Mouse (Mus musculus): ENCODE data around the gene Sel1l. TPM values are rescaled to one million over a fixed set of nuclear protein-coding genes. Genes with fewer than 3 reads are reported as not detected.
"Not testable (repeated sequence)": the region's sequence is repeated elsewhere in the genome, so short reads cannot be mapped to it uniquely, and the experiment has no call there.

The Sel1l gene
- polyA plus RNA-seq, 1 experiment from 2014 or later = 56.9 TPM

DNA sequence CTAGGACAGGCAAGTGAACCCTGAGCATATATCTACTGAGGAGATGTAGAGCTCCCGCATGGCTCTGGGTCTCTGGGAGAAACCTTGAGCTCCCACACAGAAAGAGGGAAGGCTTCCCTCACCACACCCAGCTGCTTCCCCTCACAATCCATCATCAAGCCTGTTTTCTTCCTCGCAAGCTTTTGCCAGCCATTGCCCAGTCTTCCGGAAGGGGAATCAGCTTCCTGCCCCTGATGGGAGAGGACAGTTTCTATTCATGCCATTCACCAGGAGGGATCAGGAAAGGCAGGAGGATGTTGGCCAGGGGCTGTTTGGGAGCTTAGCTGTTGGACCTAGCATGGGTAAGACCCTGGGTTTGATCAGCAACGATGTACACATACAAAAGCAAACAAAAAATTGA is 52.2 kb downstream of the Sel1l start:
- Histone ChIP-seq H3K4me3 (no peak overlapping the region), H3K9me3 (replicated peaks) (no peaks in the 10 kb centered on the region), H3K36me3 (no peaks in the 10 kb centered on the region), H3K4me1 (replicated peaks) (peaks cover 6% of the 10 kb centered on the region), H3K27ac (no peak overlapping the region), H3K27me3 (no peaks in the 10 kb centered on the region), H3K4me2 (no peak overlapping the region), H3K9ac (no peak overlapping the region)
- no peak for ATAC-seq (replicated peaks; ENCODE audit: insufficient number of reproducible peaks, insufficient read depth, low FRiP score, low read depth)
- 74% methylated on average over 4 of the region's 4 CpGs for WGBS

DNA sequence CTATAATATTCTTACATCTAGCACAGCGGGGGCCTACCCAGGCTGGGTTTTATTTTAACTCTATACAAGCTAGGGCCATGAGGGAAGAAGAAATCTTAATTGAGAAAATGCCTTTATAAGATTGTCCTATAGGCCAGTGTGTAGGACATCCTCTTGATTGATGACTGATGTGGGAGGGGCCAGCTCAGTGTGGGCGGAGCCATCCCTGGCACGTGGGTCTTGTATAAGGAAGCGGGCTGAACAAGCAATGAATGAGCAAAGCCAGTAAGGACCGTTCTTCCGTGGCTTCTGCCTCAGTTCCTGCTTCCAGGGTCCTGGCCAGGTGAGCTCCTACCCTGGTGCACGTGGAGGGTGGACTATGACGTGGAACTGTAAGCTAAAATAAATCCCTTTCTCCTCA is 55.7 kb downstream of the Sel1l start:
- Histone ChIP-seq H3K9me3 (replicated peaks) (no peaks in the 10 kb centered on the region), H3K27ac (no peak overlapping the region), H3K4me1 (replicated peaks) (peaks cover 6% of the 10 kb centered on the region), H3K4me3 (no peak overlapping the region), H3K36me3 (no peaks in the 10 kb centered on the region), H3K27me3 (0 out of 2 replicates have a peak, but pooled peaks cover 4% of the 10 kb centered on the region), H3K4me2 (no peak overlapping the region), H3K9ac (no peak overlapping the region)
- ATAC-seq (replicated peaks; ENCODE audit: insufficient number of reproducible peaks, insufficient read depth, low FRiP score, low read depth) = no peak
- WGBS = 79% methylated on average over 8 of the region's 8 CpGs

GRCm38 (mm10) chr12:91791822-91792221 is 57.1 kb downstream of the Sel1l start:
- Histone ChIP-seq H3K9ac (no peak overlapping the region), H3K36me3 (no peaks in the 10 kb centered on the region), H3K27me3 (0 out of 2 replicates have a peak, but pooled peaks cover 4% of the 10 kb centered on the region), H3K4me2 (no peak overlapping the region), H3K27ac (no peak overlapping the region), H3K9me3 (replicated peaks) (no peaks in the 10 kb centered on the region), H3K4me3 (no peak overlapping the region), H3K4me1 (replicated peaks) (peaks cover 7% of the 10 kb centered on the region)
- no peak for ATAC-seq (replicated peaks; ENCODE audit: insufficient number of reproducible peaks, insufficient read depth, low FRiP score, low read depth)
- WGBS = 36% methylated on average over 4 of the region's 4 CpGs

- WGBS = 52% methylated on average over 6 of the region's 6 CpGs
- H3K9me3 ChIP-seq (replicated peaks) = no peaks in the 10 kb centered on the region
- H3K9ac ChIP-seq = no peak overlapping the region
- H3K4me1 ChIP-seq (replicated peaks) = peaks cover 14% of the 10 kb centered on the region
- H3K27me3 ChIP-seq = 0 out of 2 replicates have a peak, but pooled peaks cover 4% of the 10 kb centered on the region
- no peak overlapping the region for H3K27ac ChIP-seq
- no peak for ATAC-seq (replicated peaks; ENCODE audit: insufficient number of reproducible peaks, insufficient read depth, low FRiP score, low read depth)
- no peaks in the 10 kb centered on the region for H3K36me3 ChIP-seq
- H3K4me2 ChIP-seq = no peak overlapping the region
- no peak overlapping the region for H3K4me3 ChIP-seq
Measured at GRCm38 (mm10) chr12:91789801-91790200, 59.2 kb downstream of the Sel1l start.

- 68% methylated on average over 3 of the region's 3 CpGs for WGBS
- not testable (repeated sequence) for H3K27me3 ChIP-seq; H3K36me3 ChIP-seq; H3K27ac ChIP-seq; H3K9ac ChIP-seq; H3K4me3 ChIP-seq; H3K9me3 ChIP-seq (replicated peaks); ATAC-seq (replicated peaks; ENCODE audit: insufficient number of reproducible peaks, insufficient read depth, low FRiP score, low read depth); H3K4me2 ChIP-seq
- H3K4me1 ChIP-seq (replicated peaks) = peaks cover 14% of the 10 kb centered on the region
Measured at GRCm38 (mm10) chr12:91788446-91788845, 60.5 kb downstream of the Sel1l start.

DNA sequence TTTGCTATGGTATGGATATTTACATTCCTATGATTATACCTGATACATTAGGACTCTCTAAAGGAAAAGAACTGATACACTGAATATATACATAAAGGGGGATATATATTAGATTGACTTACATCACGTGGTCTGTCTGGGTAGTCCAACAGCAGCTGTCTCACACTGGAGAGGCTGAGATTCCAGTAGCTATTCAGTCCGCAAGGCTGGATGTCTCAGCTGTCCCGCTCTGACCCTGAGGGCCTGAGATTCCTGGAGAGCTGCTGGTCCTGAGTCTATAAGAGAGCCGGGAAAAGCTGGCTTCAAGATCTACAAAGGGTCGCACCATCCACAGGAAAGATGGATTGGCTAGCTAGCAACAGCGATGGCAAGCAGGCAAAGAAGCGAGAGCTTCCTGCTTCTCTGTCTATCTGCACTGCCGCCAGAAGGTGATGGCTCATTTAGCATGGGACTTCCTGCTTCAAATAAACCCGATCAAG is 61.0 kb downstream of the Sel1l start, which contains the start of gene Ston2:
Gene Ston2, minus strand, starts transcription at position 429 of the 479 bp plus-strand sequence.
- WGBS = 73% methylated on average over 9 of the region's 9 CpGs
- ATAC-seq (replicated peaks; ENCODE audit: insufficient number of reproducible peaks, insufficient read depth, low FRiP score, low read depth) = no peak
- no peak within 1 kb of the TSS for H3K27ac ChIP-seq

GRCm38 (mm10) chr12:91786355-91786754 is 62.6 kb downstream of the Sel1l start:
- 0 out of 2 replicates have a peak, but pooled peaks cover 4% of the 10 kb centered on the region for H3K27me3 ChIP-seq
- ATAC-seq (replicated peaks; ENCODE audit: insufficient number of reproducible peaks, insufficient read depth, low FRiP score, low read depth) = peak; percentile 79

More for the DNA sequence above, 61.0 kb downstream of the Sel1l start, which contains the start of gene Ston2:
- Histone ChIP-seq H3K4me3 (no peak within 1 kb of the TSS), H3K36me3 (no peaks in the 10 kb centered on the region), H3K4me1 (replicated peaks) (peaks cover 14% of the 10 kb centered on the region), H3K9me3 (replicated peaks) (no peaks in the 10 kb centered on the region), H3K9ac (no peak within 1 kb of the TSS), H3K4me2 (no peak within 1 kb of the TSS), H3K27me3 (0 out of 2 replicates have a peak, but pooled peaks cover 4% of the 10 kb centered on the region)

GRCm38 (mm10) chr12:91781432-91781831 is 67.5 kb downstream of the Sel1l start:
- WGBS = 81% methylated on average over 5 of the region's 5 CpGs
- H3K27ac ChIP-seq = no peak overlapping the region
- H3K27me3 ChIP-seq = peaks cover 26% of the 10 kb centered on the region
- no peaks in the 10 kb centered on the region for H3K36me3 ChIP-seq
- no peak overlapping the region for H3K4me3 ChIP-seq
- no peak for ATAC-seq (replicated peaks; ENCODE audit: insufficient number of reproducible peaks, insufficient read depth, low FRiP score, low read depth)
- H3K9me3 ChIP-seq (replicated peaks) = no peaks in the 10 kb centered on the region
- H3K4me2 ChIP-seq = no peak overlapping the region
- no peak overlapping the region for H3K9ac ChIP-seq
- H3K4me1 ChIP-seq (replicated peaks) = peaks cover 18% of the 10 kb centered on the region

More at GRCm38 (mm10) chr12:91786355-91786754, 62.6 kb downstream of the Sel1l start:
- Histone ChIP-seq H3K4me1 (replicated peaks) (peaks cover 8% of the 10 kb centered on the region), H3K27ac (no peak overlapping the region), H3K36me3 (no peaks in the 10 kb centered on the region), H3K4me2 (no peak overlapping the region), H3K9me3 (replicated peaks) (no peaks in the 10 kb centered on the region), H3K4me3 (no peak overlapping the region), H3K9ac (no peak overlapping the region)
- 43% methylated on average over 10 of the region's 10 CpGs for WGBS

GRCm38 (mm10) chr12:91780531-91780930 is 68.4 kb downstream of the Sel1l start:
- no peak for ATAC-seq (replicated peaks; ENCODE audit: insufficient number of reproducible peaks, insufficient read depth, low FRiP score, low read depth)
- Histone ChIP-seq H3K9me3 (replicated peaks) (no peaks in the 10 kb centered on the region), H3K36me3 (no peaks in the 10 kb centered on the region), H3K4me2 (no peak overlapping the region), H3K27me3 (peaks cover 34% of the 10 kb centered on the region), H3K9ac (no peak overlapping the region), H3K4me1 (replicated peaks) (peaks cover 15% of the 10 kb centered on the region), H3K27ac (no peak overlapping the region), H3K4me3 (no peak overlapping the region)
- 75% methylated on average over 3 of the region's 3 CpGs for WGBS

DNA sequence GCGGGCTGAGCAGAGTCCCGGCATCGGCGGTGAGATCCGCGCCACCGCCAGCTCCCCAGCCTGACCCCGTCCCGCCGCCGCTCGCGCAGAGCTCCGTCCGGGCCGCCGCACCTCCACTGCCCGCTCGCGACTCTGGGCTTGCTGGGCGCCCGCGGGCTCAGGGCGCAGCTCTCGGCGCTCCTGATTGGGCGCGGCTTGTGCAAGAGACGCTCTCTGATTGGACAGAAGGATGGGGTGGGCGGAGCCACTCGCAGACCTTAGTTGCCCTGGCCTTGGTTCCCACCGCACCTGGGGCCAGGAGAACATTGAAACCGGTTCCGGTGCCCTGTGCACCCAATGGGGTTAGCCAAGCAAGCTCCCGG is 70.0 kb downstream of the Sel1l start:
- under 1% methylated on average over 30 of the region's 35 CpGs for WGBS

DNA sequence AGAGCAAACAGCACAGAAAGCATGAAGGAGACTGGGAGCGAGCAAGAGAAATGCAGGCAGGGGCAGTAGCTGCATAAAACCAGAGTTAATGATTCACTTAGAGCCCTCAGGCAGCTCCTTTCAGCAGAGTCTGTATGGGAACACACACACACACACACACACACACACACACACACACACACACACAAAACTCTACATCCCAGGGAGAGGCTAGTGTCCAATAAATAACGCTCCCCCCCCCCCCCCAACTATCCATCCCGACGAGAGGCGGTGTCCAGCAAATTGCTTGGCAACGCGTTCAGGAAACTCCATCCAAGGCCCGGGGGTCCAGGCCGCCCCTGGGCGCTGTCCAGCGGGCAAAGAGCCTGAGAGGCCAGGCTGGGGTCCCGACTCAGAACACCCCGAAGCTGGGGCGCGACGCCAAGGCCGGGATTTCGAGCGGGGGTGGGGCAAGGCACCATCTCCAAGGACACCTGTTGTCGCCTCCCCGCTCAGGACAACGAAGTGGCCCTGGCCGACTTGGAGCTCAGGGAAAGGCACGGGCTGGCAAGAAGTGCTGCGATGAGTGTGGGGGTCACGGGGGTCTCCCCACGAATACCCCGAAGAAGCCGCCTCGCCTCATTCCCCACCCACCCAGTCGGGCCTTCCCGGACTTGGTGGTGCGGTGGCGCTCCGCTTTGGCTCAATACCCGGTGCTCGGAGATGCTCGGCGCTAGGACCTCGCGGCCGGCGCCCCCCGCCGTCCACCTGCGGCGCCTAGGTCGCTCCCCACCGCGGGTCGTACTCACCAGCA is 70.5 kb downstream of the Sel1l start:
- ATAC-seq (replicated peaks; ENCODE audit: insufficient number of reproducible peaks, insufficient read depth, low FRiP score, low read depth) = peak; percentile 74
- WGBS = 2% methylated on average over 48 of the region's 51 CpGs
- H3K36me3 ChIP-seq = no peaks in the 10 kb centered on the region
- peak overlapping the region; percentile 91 for H3K4me2 ChIP-seq
- H3K4me1 ChIP-seq (replicated peaks) = peaks cover 15% of the 10 kb centered on the region
- peak overlapping the region; percentile 67 for H3K4me3 ChIP-seq
- H3K27me3 ChIP-seq = peaks cover 37% of the 10 kb centered on the region
- H3K9me3 ChIP-seq (replicated peaks) = no peaks in the 10 kb centered on the region
- H3K27ac ChIP-seq = no peak overlapping the region
- peak overlapping the region; percentile 45 for H3K9ac ChIP-seq

More for the DNA sequence above, 70.0 kb downstream of the Sel1l start:
- ATAC-seq (replicated peaks; ENCODE audit: insufficient number of reproducible peaks, insufficient read depth, low FRiP score, low read depth) = peak; percentile 88
- Histone ChIP-seq H3K4me1 (replicated peaks) (peaks cover 15% of the 10 kb centered on the region), H3K27me3 (peaks cover 36% of the 10 kb centered on the region), H3K9me3 (replicated peaks) (no peaks in the 10 kb centered on the region), H3K36me3 (no peaks in the 10 kb centered on the region), H3K4me2 (peak overlapping the region; percentile 91), H3K9ac (peak overlapping the region; percentile 45), H3K4me3 (peak overlapping the region; percentile 67), H3K27ac (no peak overlapping the region)

All from heart, embryonic 15.5 days (tissue).